Mouse (Mus musculus) large intestine, adult 2 months (tissue): ENCODE results near the gene Rhobtb1. TPM values are rescaled to one million over a fixed set of nuclear protein-coding genes. Genes with fewer than 3 reads are reported as not detected.
A peak's percentile ranks its signal among the peaks of the same experiment; 100 is the strongest.

Experiments used
- DNase-seq: peaks from one replicate; pipeline ENCODE4 v3.0.0-alpha.2; 2012; ENCODE audit warnings: low read depth, low spot score
- WGBS: fragments of 180-500 bp; shearing (Covaris S2); methylation state at CpG from one replicate; pipeline ENCODE4 v1.1.7; 2018; 5-methylcytosine and 5-hydroxymethylcytosine counted together
- polyA plus RNA-seq: library from polyadenylated mRNA; depleted of rRNA; stranded (reverse); fragments of >200 nt; gene quantifications from 2 replicates; pipeline ENCODE4 v1.2.3, GENCODE M21; 2012; rRNA removed

The Rhobtb1 gene
- polyA plus RNA-seq = 2.3 and 4.0 TPM in 2 replicates

- no peak for DNase-seq
- WGBS = 64% methylated on average over 20 of the region's 20 CpGs
These were observed at the start of gene Rhobtb1 for GRCm38 (mm10) chr10:69151045-69151444. Rhobtb1 (plus strand) TSS chr10:69151434.

- no peak for DNase-seq
- WGBS = 74% methylated on average over 4 of the region's 4 CpGs
These were observed 49.2 kb upstream of the Rhobtb1 start for GRCm38 (mm10) chr10:69101988-69102387.

GRCm38 (mm10) chr10:69104143-69104882 lies 46.9 kb upstream of the Rhobtb1 start:
- DNase-seq = no peak
- WGBS = 76% methylated on average over 12 of the region's 12 CpGs

GRCm38 (mm10) chr10:69104883-69105225 lies 46.4 kb upstream of the Rhobtb1 start:
- WGBS = 67% methylated on average over 9 of the region's 9 CpGs
- no peak for DNase-seq

- DNase-seq = no peak
- 29% methylated on average over 1 of the region's 1 CpGs for WGBS
These were observed 44.4 kb upstream of the Rhobtb1 start for GRCm38 (mm10) chr10:69106796-69107195.

- peak; percentile 68 for DNase-seq
- WGBS = 12% methylated on average over 8 of the region's 8 CpGs
These were observed 44.0 kb upstream of the Rhobtb1 start for GRCm38 (mm10) chr10:69107253-69107652.

GRCm38 (mm10) chr10:69114384-69114783 lies 36.9 kb upstream of the Rhobtb1 start:
- DNase-seq = no peak

- DNase-seq = no peak
These were observed 33.2 kb upstream of the Rhobtb1 start for GRCm38 (mm10) chr10:69117996-69118395.

GRCm38 (mm10) chr10:69118893-69119292 lies 32.3 kb upstream of the Rhobtb1 start:
- no peak for DNase-seq
- 62% methylated on average over 3 of the region's 3 CpGs for WGBS

- 72% methylated on average over 1 of the region's 1 CpGs for WGBS
- DNase-seq = no peak
These were observed 31.8 kb upstream of the Rhobtb1 start for GRCm38 (mm10) chr10:69119456-69119855.

- no peak for DNase-seq
- 92% methylated on average over 2 of the region's 2 CpGs for whole genome bisulfite sequencing
These were observed 24.7 kb upstream of the Rhobtb1 start for GRCm38 (mm10) chr10:69126546-69126945.

GRCm38 (mm10) chr10:69128531-69128930 lies 22.7 kb upstream of the Rhobtb1 start:
- WGBS = 83% methylated on average over 3 of the region's 3 CpGs
- no peak for DNase-seq

GRCm38 (mm10) chr10:69130613-69131012 lies 20.6 kb upstream of the Rhobtb1 start:
- DNase-seq = no peak
- WGBS = 73% methylated on average over 5 of the region's 5 CpGs

GRCm38 (mm10) chr10:69134356-69134755 lies 16.9 kb upstream of the Rhobtb1 start:
- no peak for DNase-seq

- DNase-seq = no peak
- WGBS = 25% methylated on average over 9 of the region's 9 CpGs
These were observed 14.9 kb upstream of the Rhobtb1 start for GRCm38 (mm10) chr10:69136241-69136828.

GRCm38 (mm10) chr10:69149252-69149651 lies 2.0 kb upstream of the Rhobtb1 start:
- DNase-seq = no peak
- WGBS = 33% methylated on average over 7 of the region's 7 CpGs

GRCm38 (mm10) chr10:69152971-69153370 lies 1.7 kb downstream of the Rhobtb1 start:
- WGBS = 92% methylated on average over 4 of the region's 4 CpGs
- DNase-seq = no peak

- 90% methylated on average over 10 of the region's 10 CpGs for WGBS
- DNase-seq = no peak
These were observed 4.4 kb downstream of the Rhobtb1 start for GRCm38 (mm10) chr10:69155428-69156175.

- DNase-seq = no peak
- 71% methylated on average over 6 of the region's 6 CpGs for WGBS
These were observed 5.2 kb downstream of the Rhobtb1 start for GRCm38 (mm10) chr10:69156462-69156861.

- DNase-seq = no peak
- WGBS = 40% methylated on average over 2 of the region's 2 CpGs
These were observed 6.2 kb downstream of the Rhobtb1 start for GRCm38 (mm10) chr10:69157471-69157870.

GRCm38 (mm10) chr10:69160877-69161276 lies 9.6 kb downstream of the Rhobtb1 start:
- DNase-seq = no peak
- 35% methylated on average over 2 of the region's 2 CpGs for WGBS
